Mouse (Mus musculus) lung, postnatal 0 days (tissue): ENCODE data around the gene Yeats4. TPM values are rescaled to one million over a fixed set of nuclear protein-coding genes. Genes with fewer than 3 reads are reported as not detected.
A peak's percentile ranks its signal among the peaks of the same experiment; 100 is the strongest.

ENCODE experiments used
- ATAC-seq: fragments of 200-750 bp; cut with Nextera tagmentation; 2 replicates; pipeline ENCODE4 v1.8.0; 2017; ENCODE audit warnings: moderate library complexity
- DNase-seq: peaks from one replicate; pipeline ENCODE4 v3.0.0-alpha.2; 2016; ENCODE audit warnings: low spot score
- H3K27ac ChIP-seq: fragments of 300-500 bp; sonication (generic); 2 replicates; pipeline ENCODE4 v1.5.1; 2014; ENCODE audit warnings: antibody characterized with exemption, mild to moderate bottlenecking, low read length, mixed read lengths
- H3K27me3 ChIP-seq: fragments of 300-500 bp; sonication (generic); replicated peaks from 2 replicates; pipeline ENCODE4 v1.6.1; 2014; ENCODE audit warnings: low read length, mixed read lengths; ENCODE audit not compliant: insufficient read depth
- H3K36me3 ChIP-seq: fragments of 300-500 bp; sonication (generic); 2 replicates; pipeline ENCODE4 v1.6.1; 2014; ENCODE audit warnings: low read length, mixed read lengths; ENCODE audit not compliant: insufficient read depth
- H3K4me1 ChIP-seq: fragments of 300-500 bp; sonication (generic); 2 replicates; pipeline ENCODE4 v1.6.1; 2014; ENCODE audit warnings: antibody characterized with exemption, low read depth, low read length, mixed read lengths; ENCODE audit not compliant: insufficient read depth
- H3K4me2 ChIP-seq: fragments of 300-500 bp; sonication (generic); replicated peaks from 2 replicates; pipeline ENCODE4 v1.6.1; 2014; ENCODE audit warnings: low read depth, mild to moderate bottlenecking, low read length, moderate library complexity, mixed read lengths
- H3K4me3 ChIP-seq: fragments of 300-500 bp; sonication (generic); 2 replicates; pipeline ENCODE4 v1.5.1; 2014; ENCODE audit warnings: low read depth, low read length
- H3K9ac ChIP-seq: fragments of 300-500 bp; sonication (generic); replicated peaks from 2 replicates; pipeline ENCODE4 v1.6.1; 2014; ENCODE audit warnings: low read depth, mild to moderate bottlenecking
- H3K9me3 ChIP-seq: fragments of 300-500 bp; sonication (generic); 2 replicates; pipeline ENCODE4 v1.6.1; 2016; ENCODE audit warnings: low read length, mixed read lengths
- CTCF ChIP-seq: IDR thresholded peaks from 2 replicates; pipeline ENCODE4 v1.5.1; 2016; ENCODE audit warnings: antibody characterized with exemption, mild to moderate bottlenecking
- EP300 ChIP-seq: IDR thresholded peaks from 2 replicates; pipeline ENCODE4 v1.6.1; 2016; ENCODE audit warnings: antibody characterized with exemption, mild to moderate bottlenecking, control low read depth
- WGBS: fragments of 180-500 bp; shearing (Covaris S2); extraction: QIAGEN DNeasy Blood & Tissue Kit; methylation state at CpG from one replicate; pipeline ENCODE4 v1.1.7; 2014; 5-methylcytosine and 5-hydroxymethylcytosine counted together
- polyA plus RNA-seq: library from polyadenylated mRNA; unstranded; fragments of >200 nt; fragmentation: Nextera tagmentation; extraction: Ambion mirVana; gene quantifications from 2 replicates; pipeline ENCODE4 v1.2.1, GENCODE M21; 2015

The Yeats4 gene
- polyA plus RNA-seq, 1 experiment from 2014 or later = 52.8 TPM

- Histone ChIP-seq H3K4me1 (peaks cover 2% of the 10 kb centered on the region; the same call in 1 of the 2 replicates), H3K27me3 (no peaks in the 10 kb centered on the region), H3K9me3 (no peaks in the 10 kb centered on the region), H3K4me3 (no peak overlapping the region), H3K36me3 (no peaks in the 10 kb centered on the region), H3K27ac (no peak overlapping the region), H3K9ac (no peak overlapping the region), H3K4me2 (no peak overlapping the region)
- DNase-seq (peak; percentile 31), ATAC-seq (peak; percentile 37; the same call in 1 of the 2 replicates)
- WGBS = 66% methylated on average over 16 of the region's 16 CpGs
- TF ChIP-seq EP300 (no peak), CTCF (no peak)
Measured at GRCm38 (mm10) chr10:117229826-117230225, 5.5 kb upstream of the Yeats4 start.

- H3K9ac ChIP-seq = no peak overlapping the region
Measured at GRCm38 (mm10) chr10:117226002-117226401, 1.7 kb upstream of the Yeats4 start.

GRCm38 (mm10) chr10:117225094-117225493, 787 bp upstream of the Yeats4 start:
- Histone ChIP-seq H3K9ac (no peak overlapping the region), H3K27ac (no peak overlapping the region), H3K27me3 (no peaks in the 10 kb centered on the region), H3K4me2 (peak overlapping the region; percentile 81), H3K36me3 (peaks cover 18% of the 10 kb centered on the region), H3K4me3 (no peak overlapping the region; the same call in 1 of the 2 replicates), H3K4me1 (peaks cover 5% of the 10 kb centered on the region; the same call in 1 of the 2 replicates), H3K9me3 (no peaks in the 10 kb centered on the region)
- ATAC-seq (no peak), DNase-seq (peak; percentile 55)
- no peak for TF ChIP-seq EP300
- peak; percentile 56 for TF ChIP-seq CTCF
- WGBS = 52% methylated on average over 8 of the region's 8 CpGs

More at GRCm38 (mm10) chr10:117226002-117226401, 1.7 kb upstream of the Yeats4 start:
- H3K36me3 ChIP-seq = peaks cover 15% of the 10 kb centered on the region
- H3K4me2 ChIP-seq = no peak overlapping the region
- WGBS = 44% methylated on average over 3 of the region's 3 CpGs
- H3K4me3 ChIP-seq = no peak overlapping the region
- no peaks in the 10 kb centered on the region for H3K9me3 ChIP-seq
- peaks cover 5% of the 10 kb centered on the region; the same call in 1 of the 2 replicates for H3K4me1 ChIP-seq
- DNase-seq (no peak), ATAC-seq (no peak)
- H3K27ac ChIP-seq = no peak overlapping the region
- no peak for TF ChIP-seq EP300
- no peaks in the 10 kb centered on the region for H3K27me3 ChIP-seq

- TF ChIP-seq CTCF (no peak), EP300 (no peak)
- peak overlapping the region; percentile 81 for H3K4me2 ChIP-seq
- H3K27me3 ChIP-seq = no peaks in the 10 kb centered on the region
- no peak for DNase-seq
- no peaks in the 10 kb centered on the region for H3K9me3 ChIP-seq
- peak overlapping the region; percentile 87 for H3K4me3 ChIP-seq
- no peak for ATAC-seq
- H3K9ac ChIP-seq = peak overlapping the region; percentile 94
- H3K36me3 ChIP-seq = peaks cover 24% of the 10 kb centered on the region
- H3K27ac ChIP-seq = no peak overlapping the region
- peaks cover 5% of the 10 kb centered on the region; the same call in 1 of the 2 replicates for H3K4me1 ChIP-seq
- 0% methylated on average over 9 of the region's 9 CpGs for WGBS
Measured at GRCm38 (mm10) chr10:117223758-117224101, 577 bp downstream of the Yeats4 start.

GRCm38 (mm10) chr10:117222821-117223220, 1.5 kb downstream of the Yeats4 start:
- no peak overlapping the region for H3K27ac ChIP-seq
- no peaks in the 10 kb centered on the region for H3K27me3 ChIP-seq
- TF ChIP-seq EP300 = no peak
- no peak for TF ChIP-seq CTCF
- peaks cover 5% of the 10 kb centered on the region; the same call in 1 of the 2 replicates for H3K4me1 ChIP-seq
- H3K9ac ChIP-seq = no peak overlapping the region
- H3K36me3 ChIP-seq = peaks cover 31% of the 10 kb centered on the region
- H3K4me3 ChIP-seq = no peak overlapping the region
- no peak for DNase-seq
- ATAC-seq = no peak
- no peaks in the 10 kb centered on the region for H3K9me3 ChIP-seq
- WGBS = 68% methylated on average over 3 of the region's 3 CpGs
- H3K4me2 ChIP-seq = no peak overlapping the region

GRCm38 (mm10) chr10:117218351-117218750, 6.0 kb downstream of the Yeats4 start:
- no peak for DNase-seq
- Histone ChIP-seq H3K27me3 (no peaks in the 10 kb centered on the region), H3K9me3 (no peaks in the 10 kb centered on the region), H3K4me3 (no peak overlapping the region), H3K9ac (no peak overlapping the region), H3K27ac (no peak overlapping the region), H3K4me2 (no peak overlapping the region), H3K4me1 (no peaks in the 10 kb centered on the region), H3K36me3 (peaks cover 42% of the 10 kb centered on the region)
- 95% methylated on average over 8 of the region's 8 CpGs for WGBS
- TF ChIP-seq CTCF (no peak), EP300 (no peak)
- ATAC-seq = no peak
